Mouse (Mus musculus) limb, embryonic 13.5 days (tissue): Measurements from ENCODE around the gene Fam89b. TPM values are rescaled to one million over a fixed set of nuclear protein-coding genes. Genes with fewer than 3 reads are reported as not detected.

ENCODE experiments used
- ATAC-seq: fragments of 200-750 bp; cut with Nextera tagmentation; 2 replicates; pipeline ENCODE4 v1.8.0; 2017; ENCODE audit warnings: low read depth, moderate number of reproducible peaks, moderate TSS enrichment; ENCODE audit not compliant: low FRiP score
- H3K27ac ChIP-seq: fragments of 300-500 bp; sonication (generic); 2 replicates; pipeline ENCODE4 v1.5.1; 2015; ENCODE audit warnings: inconsistent platforms, mild to moderate bottlenecking, moderate library complexity
- H3K27me3 ChIP-seq: fragments of 300-500 bp; sonication (generic); 2 replicates; pipeline ENCODE4 v1.6.1; 2015; ENCODE audit warnings: mild to moderate bottlenecking, inconsistent platforms
- H3K36me3 ChIP-seq: fragments of 300-500 bp; sonication (generic); 2 replicates; pipeline ENCODE4 v1.6.1; 2015; ENCODE audit warnings: inconsistent platforms, mild to moderate bottlenecking, moderate library complexity
- H3K4me1 ChIP-seq: fragments of 300-500 bp; sonication (generic); 2 replicates; pipeline ENCODE4 v1.6.1; 2015; ENCODE audit warnings: inconsistent platforms
- H3K4me2 ChIP-seq: fragments of 300-500 bp; sonication (generic); replicated peaks from 2 replicates; pipeline ENCODE4 v1.6.1; 2015; ENCODE audit warnings: inconsistent platforms, mild to moderate bottlenecking, moderate library complexity
- H3K4me3 ChIP-seq: fragments of 300-500 bp; sonication (generic); 2 replicates; pipeline ENCODE4 v1.5.1; 2015; ENCODE audit warnings: moderate library complexity, mild to moderate bottlenecking, inconsistent platforms
- H3K9ac ChIP-seq: fragments of 300-500 bp; sonication (generic); 2 replicates; pipeline ENCODE4 v1.6.1; 2015; ENCODE audit warnings: mild to moderate bottlenecking, inconsistent platforms
- H3K9me3 ChIP-seq: fragments of 300-500 bp; sonication (generic); 2 replicates; pipeline ENCODE4 v1.6.1; 2016; ENCODE audit warnings: inconsistent platforms
- WGBS: fragments of 180-500 bp; shearing (Covaris S2); methylation state at CpG from one replicate; pipeline ENCODE4 v1.1.7; 2015; 5-methylcytosine and 5-hydroxymethylcytosine counted together
- polyA plus RNA-seq: library from polyadenylated mRNA; unstranded; fragments of >200 nt; fragmentation: Nextera tagmentation; extraction: Ambion mirVana; gene quantifications from 2 replicates; pipeline ENCODE4 v1.2.1, GENCODE M21; 2015

Fam89b gene
- polyA plus RNA-seq, 1 experiment from 2014 or later: 128 TPM

- Histone ChIP-seq H3K4me2 (no peak overlapping the region), H3K4me1 (peaks cover 35% of the 10 kb centered on the region), H3K9ac (no peak overlapping the region), H3K4me3 (no peak overlapping the region), H3K27me3 (no peaks in the 10 kb centered on the region), H3K27ac (no peak overlapping the region), H3K36me3 (peaks cover 67% of the 10 kb centered on the region), H3K9me3 (no peaks in the 10 kb centered on the region)
- 90% methylated on average over 7 of the region's 7 CpGs for WGBS
- no peak for ATAC-seq
These were observed 6.5 kb downstream of the Fam89b start for GRCm38 (mm10) chr19:5722848-5723425.

- Histone ChIP-seq H3K9ac (no peak overlapping the region), H3K27ac (no peak overlapping the region), H3K4me1 (peaks cover 29% of the 10 kb centered on the region), H3K36me3 (peaks cover 79% of the 10 kb centered on the region), H3K4me2 (no peak overlapping the region), H3K27me3 (0 out of 2 replicates have a peak, but pooled peaks cover 4% of the 10 kb centered on the region), H3K4me3 (no peak overlapping the region), H3K9me3 (no peaks in the 10 kb centered on the region)
- no peak for ATAC-seq
- 85% methylated on average over 6 of the region's 6 CpGs for WGBS
These were observed 8.2 kb downstream of the Fam89b start for GRCm38 (mm10) chr19:5721233-5721632.

GRCm38 (mm10) chr19:5716955-5717354 lies 12.5 kb downstream of the Fam89b start:
- no peaks in the 10 kb centered on the region for H3K9me3 ChIP-seq
- H3K9ac ChIP-seq: no peak overlapping the region
- no peak overlapping the region for H3K4me2 ChIP-seq
- H3K27me3 ChIP-seq: 0 out of 2 replicates have a peak, but pooled peaks cover 4% of the 10 kb centered on the region
- WGBS: 61% methylated on average over 10 of the region's 10 CpGs
- H3K4me1 ChIP-seq: peaks cover 33% of the 10 kb centered on the region
- no peak overlapping the region for H3K27ac ChIP-seq
- ATAC-seq: no peak
- peaks cover 73% of the 10 kb centered on the region for H3K36me3 ChIP-seq
- no peak overlapping the region for H3K4me3 ChIP-seq

GRCm38 (mm10) chr19:5715793-5716688 lies 13.4 kb downstream of the Fam89b start:
- H3K36me3 ChIP-seq: peaks cover 69% of the 10 kb centered on the region
- H3K4me3 ChIP-seq: no peak overlapping the region
- H3K9ac ChIP-seq: no peak overlapping the region
- no peaks in the 10 kb centered on the region for H3K9me3 ChIP-seq
- H3K4me2 ChIP-seq: peak overlapping the region; percentile 31
- 24% methylated on average over 43 of the region's 43 CpGs for WGBS
- H3K27ac ChIP-seq: no peak overlapping the region
- 0 out of 2 replicates have a peak, but pooled peaks cover 4% of the 10 kb centered on the region for H3K27me3 ChIP-seq
- H3K4me1 ChIP-seq: peaks cover 33% of the 10 kb centered on the region
- 0 out of 2 replicates have a peak, but pooled peaks have one; percentile 18 for ATAC-seq

GRCm38 (mm10) chr19:5713730-5714129 lies 15.7 kb downstream of the Fam89b start:
- ATAC-seq: peak; percentile 71

GRCm38 (mm10) chr19:5713255-5713654 lies 16.2 kb downstream of the Fam89b start:
- 0 out of 2 replicates have a peak, but pooled peaks cover 4% of the 10 kb centered on the region for H3K27me3 ChIP-seq
- H3K4me1 ChIP-seq: peaks cover 33% of the 10 kb centered on the region
- no peaks in the 10 kb centered on the region for H3K9me3 ChIP-seq
- H3K4me3 ChIP-seq: no peak overlapping the region
- 67% methylated on average over 5 of the region's 5 CpGs for WGBS
- ATAC-seq: peak; percentile 7
- H3K27ac ChIP-seq: peak overlapping the region; percentile 44; the same call in 1 of the 2 replicates
- peaks cover 68% of the 10 kb centered on the region for H3K36me3 ChIP-seq
- peak overlapping the region; percentile 30 for H3K4me2 ChIP-seq
- H3K9ac ChIP-seq: 0 out of 2 replicates have a peak overlapping the region, but pooled peaks have one; percentile 4

More at GRCm38 (mm10) chr19:5713730-5714129, 15.7 kb downstream of the Fam89b start:
- Histone ChIP-seq H3K27me3 (0 out of 2 replicates have a peak, but pooled peaks cover 4% of the 10 kb centered on the region), H3K9ac (0 out of 2 replicates have a peak overlapping the region, but pooled peaks have one; percentile 31), H3K27ac (peak overlapping the region; percentile 61; the same call in 1 of the 2 replicates), H3K9me3 (no peaks in the 10 kb centered on the region), H3K4me3 (no peak overlapping the region), H3K36me3 (peaks cover 68% of the 10 kb centered on the region), H3K4me2 (peak overlapping the region; percentile 30), H3K4me1 (peaks cover 33% of the 10 kb centered on the region)
- 5% methylated on average over 2 of the region's 2 CpGs for WGBS

- peaks cover 29% of the 10 kb centered on the region for H3K4me1 ChIP-seq
- no peak overlapping the region for H3K4me2 ChIP-seq
- no peaks in the 10 kb centered on the region for H3K9me3 ChIP-seq
- no peak for ATAC-seq
- H3K9ac ChIP-seq: no peak overlapping the region
- H3K36me3 ChIP-seq: peaks cover 71% of the 10 kb centered on the region
- H3K4me3 ChIP-seq: no peak overlapping the region
- WGBS: 92% methylated on average over 14 of the region's 14 CpGs
- H3K27me3 ChIP-seq: 0 out of 2 replicates have a peak, but pooled peaks cover 3% of the 10 kb centered on the region
- H3K27ac ChIP-seq: no peak overlapping the region
These were observed 17.5 kb downstream of the Fam89b start for GRCm38 (mm10) chr19:5711907-5712460.

- 0 out of 2 replicates have a peak overlapping the region, but pooled peaks have one; percentile 15 for H3K9ac ChIP-seq
- no peak overlapping the region for H3K4me2 ChIP-seq
- peaks cover 75% of the 10 kb centered on the region for H3K36me3 ChIP-seq
- H3K4me1 ChIP-seq: peaks cover 23% of the 10 kb centered on the region
- H3K27ac ChIP-seq: no peak overlapping the region
- H3K9me3 ChIP-seq: no peaks in the 10 kb centered on the region
- 29% methylated on average over 3 of the region's 3 CpGs for WGBS
- no peaks in the 10 kb centered on the region for H3K27me3 ChIP-seq
- no peak overlapping the region for H3K4me3 ChIP-seq
- no peak for ATAC-seq
These were observed 18.2 kb downstream of the Fam89b start for GRCm38 (mm10) chr19:5711218-5711617.

- no peak overlapping the region for H3K9ac ChIP-seq
- no peaks in the 10 kb centered on the region for H3K9me3 ChIP-seq
- H3K4me3 ChIP-seq: no peak overlapping the region
- no peak for ATAC-seq
- WGBS: 83% methylated on average over 8 of the region's 8 CpGs
- no peak overlapping the region for H3K4me2 ChIP-seq
- peaks cover 72% of the 10 kb centered on the region for H3K36me3 ChIP-seq
- no peak overlapping the region for H3K27ac ChIP-seq
- peaks cover 20% of the 10 kb centered on the region for H3K4me1 ChIP-seq
- H3K27me3 ChIP-seq: no peaks in the 10 kb centered on the region
These were observed 18.9 kb downstream of the Fam89b start for GRCm38 (mm10) chr19:5710581-5710980.

- Histone ChIP-seq H3K36me3 (peaks cover 68% of the 10 kb centered on the region), H3K4me1 (peaks cover 24% of the 10 kb centered on the region), H3K9me3 (no peaks in the 10 kb centered on the region), H3K27me3 (no peaks in the 10 kb centered on the region), H3K4me2 (no peak overlapping the region), H3K9ac (no peak overlapping the region), H3K4me3 (no peak overlapping the region), H3K27ac (no peak overlapping the region)
- 93% methylated on average over 6 of the region's 6 CpGs for WGBS
- no peak for ATAC-seq
These were observed 19.4 kb downstream of the Fam89b start for GRCm38 (mm10) chr19:5710068-5710467.

- H3K36me3 ChIP-seq: peaks cover 72% of the 10 kb centered on the region
- no peak overlapping the region for H3K4me2 ChIP-seq
- ATAC-seq: peak; percentile 69; the same call in 1 of the 2 replicates
- H3K9me3 ChIP-seq: no peaks in the 10 kb centered on the region
- no peaks in the 10 kb centered on the region for H3K27me3 ChIP-seq
- H3K4me1 ChIP-seq: peaks cover 12% of the 10 kb centered on the region
- 42% methylated on average over 10 of the region's 10 CpGs for WGBS
- H3K27ac ChIP-seq: peak overlapping the region; percentile 58; the same call in 1 of the 2 replicates
- H3K9ac ChIP-seq: peak overlapping the region; percentile 0
- H3K4me3 ChIP-seq: no peak overlapping the region
These were observed 24.5 kb downstream of the Fam89b start for GRCm38 (mm10) chr19:5704801-5705571.
